Mouse (Mus musculus) adrenal gland, postnatal 14 days (tissue): Measurements from ENCODE around the gene Castor1. TPM values are rescaled to one million over a fixed set of nuclear protein-coding genes. Genes with fewer than 3 reads are reported as not detected.

ENCODE experiments used
- DNase-seq: peaks from one replicate; pipeline ENCODE4 v3.0.0; 2021; ENCODE audit warnings: mixed read lengths
- total RNA-seq: library from RNA; stranded (reverse); gene quantifications from 2 replicates; pipeline ENCODE4 v1.2.3, GENCODE M21; 2021

Gene Castor1
- total RNA-seq, 1 experiment from 2014 or later = 6.1 TPM

DNA sequence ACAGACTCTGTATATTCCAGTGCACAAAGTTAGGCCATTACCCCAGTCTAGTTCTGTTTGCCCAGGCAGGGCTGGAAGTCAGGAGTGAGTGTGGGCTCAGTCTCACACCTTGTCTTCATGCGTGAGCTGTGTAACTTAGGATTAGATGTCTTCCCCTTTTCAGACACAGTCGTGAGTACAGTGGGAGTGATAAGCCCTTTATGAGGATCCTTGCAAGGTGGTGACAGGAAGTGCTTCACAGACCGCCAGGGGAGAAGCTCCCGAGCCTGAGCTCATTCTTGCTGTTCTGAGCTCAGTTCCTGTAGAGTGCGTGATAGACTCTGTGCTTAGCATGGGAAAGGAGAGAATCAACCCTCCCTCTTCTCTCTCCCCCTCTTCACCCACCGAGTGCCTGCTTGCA is 11.5 kb upstream of the Castor1 start:
- DNase-seq = no peak

DNA sequence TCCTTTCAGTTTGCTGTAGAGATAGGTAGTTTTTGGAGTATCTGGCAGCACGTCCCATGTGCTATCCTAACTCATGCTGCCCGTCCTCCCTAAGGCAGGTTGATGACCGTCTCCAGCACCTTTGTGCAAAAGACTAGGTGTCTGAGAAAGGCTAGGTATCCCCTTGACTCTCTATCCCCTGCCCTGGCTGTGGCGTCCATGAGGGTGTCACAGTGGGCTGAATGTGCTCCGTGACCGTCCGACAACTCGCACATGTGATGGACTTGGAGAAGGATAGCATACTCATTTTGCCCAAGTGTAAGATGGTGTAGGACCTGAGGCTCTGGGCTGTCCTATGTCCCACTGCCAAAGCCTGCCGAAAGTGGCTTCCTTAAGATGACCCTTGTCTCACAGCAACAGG is 10.4 kb upstream of the Castor1 start:
- DNase-seq = no peak

- no peak for DNase-seq
These were observed 8.5 kb upstream of the Castor1 start for GRCm38 (mm10) chr11:4209556-4209955.

GRCm38 (mm10) chr11:4210786-4211185 is 7.2 kb upstream of the Castor1 start:
- peak; percentile 71 for DNase-seq

DNA sequence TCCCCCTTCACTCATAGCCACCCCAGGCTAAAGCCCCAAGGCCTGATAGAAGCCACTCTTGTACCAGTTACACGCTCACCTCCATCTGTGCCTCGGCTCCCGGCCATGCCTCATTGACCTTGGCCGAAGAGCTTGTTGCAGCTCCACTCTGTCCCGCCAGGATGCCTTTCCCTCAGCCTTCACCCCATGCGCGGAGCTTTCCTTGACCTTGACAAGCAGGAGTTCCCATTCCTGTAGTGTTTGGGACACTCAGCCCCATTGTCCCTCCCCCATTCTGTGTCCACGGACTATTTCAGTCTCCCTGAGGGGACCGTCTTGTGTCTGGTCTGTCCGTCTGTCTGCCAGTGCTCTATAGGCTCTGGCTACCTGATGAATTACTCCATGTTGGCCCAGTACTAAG is 4.9 kb upstream of the Castor1 start:
- peak; percentile 46 for DNase-seq

- DNase-seq = no peak
These were observed 3.5 kb upstream of the Castor1 start for GRCm38 (mm10) chr11:4214572-4214971.

- no peak for DNase-seq
These were observed 3.0 kb upstream of the Castor1 start for GRCm38 (mm10) chr11:4215061-4215460.

DNA sequence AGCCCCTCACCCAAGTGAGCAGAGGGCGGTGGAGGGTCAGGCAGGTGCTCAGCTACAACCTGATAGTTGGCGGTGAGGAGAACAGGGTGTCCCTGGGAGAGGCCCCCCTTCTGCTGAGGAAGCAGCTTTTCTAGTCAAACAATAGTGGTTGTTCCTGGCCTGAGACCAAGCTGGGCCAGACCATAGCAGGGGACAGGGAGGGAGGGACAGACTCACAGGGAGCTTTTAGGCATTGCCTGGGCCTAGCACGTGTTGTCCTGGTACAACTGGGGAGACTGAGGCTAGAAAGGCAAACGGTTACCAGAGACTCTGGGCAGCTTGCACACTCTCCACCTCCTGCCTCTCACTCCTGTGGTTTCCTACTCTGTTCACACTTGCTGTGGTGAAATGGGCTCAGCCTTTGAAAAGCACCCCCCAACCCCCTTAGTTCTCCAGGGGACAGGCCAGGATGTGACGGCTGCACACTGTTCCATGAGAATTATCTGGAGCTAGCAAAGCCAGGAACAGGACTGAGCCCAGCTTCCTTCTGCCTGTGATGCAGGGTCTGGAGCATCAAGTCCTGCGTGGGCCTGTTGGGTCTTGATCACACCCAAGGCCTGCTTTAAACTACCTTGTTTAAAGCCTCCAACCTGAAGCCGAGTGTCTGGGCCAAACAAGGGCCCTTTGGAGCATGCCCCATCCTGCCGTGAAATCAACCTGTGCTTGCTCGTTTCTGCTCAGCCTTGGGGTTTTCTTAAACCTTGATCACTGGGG is 1.6 kb upstream of the Castor1 start:
- peak; percentile 63 for DNase-seq

- DNase-seq = no peak
These were observed 612 bp downstream of the Castor1 start for GRCm38 (mm10) chr11:4218637-4219036.

GRCm38 (mm10) chr11:4219317-4219751 is 1.3 kb downstream of the Castor1 start:
- peak; percentile 86 for DNase-seq

- DNase-seq = peak; percentile 9
These were observed 1.9 kb downstream of the Castor1 start for GRCm38 (mm10) chr11:4219908-4220307.

DNA sequence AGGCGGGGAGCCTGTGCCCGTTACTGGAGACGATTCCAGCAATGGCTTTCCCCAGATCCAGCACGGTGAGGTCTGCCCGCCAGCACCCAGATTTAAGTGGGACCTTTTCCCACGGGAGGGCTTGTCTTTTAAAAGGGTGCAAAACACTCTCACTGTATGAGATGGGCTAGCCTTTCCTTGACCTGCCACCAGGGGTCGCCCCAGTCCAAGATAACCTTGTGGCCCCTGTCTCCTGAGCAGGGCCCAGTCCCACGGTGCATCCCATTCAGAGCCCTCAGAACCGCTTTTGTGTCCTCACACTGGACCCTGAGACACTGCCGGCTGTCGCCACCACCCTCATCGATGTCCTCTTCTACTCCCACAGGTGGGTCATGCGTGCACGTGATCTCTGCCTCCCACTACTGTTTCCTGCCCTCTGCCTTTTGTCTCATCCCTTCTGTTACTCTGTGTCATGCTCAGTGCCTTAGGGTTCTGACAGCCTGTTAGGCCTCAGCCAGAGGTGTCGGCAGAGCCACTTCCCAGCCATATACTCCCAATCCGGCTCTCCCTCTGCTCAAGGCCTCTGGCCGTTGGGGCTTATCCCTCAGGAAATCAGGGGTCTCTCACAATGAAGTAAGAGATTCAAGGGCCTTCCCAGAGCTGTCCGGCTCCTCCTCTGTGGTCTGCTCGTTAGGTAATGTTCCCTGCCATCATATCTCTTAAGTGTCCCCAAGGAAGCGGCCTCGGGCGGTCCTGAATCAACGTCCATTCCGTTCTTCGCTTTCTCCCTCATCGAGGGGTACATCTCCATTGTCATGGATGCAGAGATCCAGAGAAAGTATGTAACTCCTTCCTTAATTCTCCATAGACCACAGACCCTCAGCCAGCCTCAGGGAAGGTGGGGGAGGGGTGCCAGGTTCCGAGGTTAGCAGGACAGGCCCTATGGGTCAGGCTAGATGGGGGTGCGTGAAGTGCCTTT is 2.7 kb downstream of the Castor1 start:
- DNase-seq = peak; percentile 93

DNA sequence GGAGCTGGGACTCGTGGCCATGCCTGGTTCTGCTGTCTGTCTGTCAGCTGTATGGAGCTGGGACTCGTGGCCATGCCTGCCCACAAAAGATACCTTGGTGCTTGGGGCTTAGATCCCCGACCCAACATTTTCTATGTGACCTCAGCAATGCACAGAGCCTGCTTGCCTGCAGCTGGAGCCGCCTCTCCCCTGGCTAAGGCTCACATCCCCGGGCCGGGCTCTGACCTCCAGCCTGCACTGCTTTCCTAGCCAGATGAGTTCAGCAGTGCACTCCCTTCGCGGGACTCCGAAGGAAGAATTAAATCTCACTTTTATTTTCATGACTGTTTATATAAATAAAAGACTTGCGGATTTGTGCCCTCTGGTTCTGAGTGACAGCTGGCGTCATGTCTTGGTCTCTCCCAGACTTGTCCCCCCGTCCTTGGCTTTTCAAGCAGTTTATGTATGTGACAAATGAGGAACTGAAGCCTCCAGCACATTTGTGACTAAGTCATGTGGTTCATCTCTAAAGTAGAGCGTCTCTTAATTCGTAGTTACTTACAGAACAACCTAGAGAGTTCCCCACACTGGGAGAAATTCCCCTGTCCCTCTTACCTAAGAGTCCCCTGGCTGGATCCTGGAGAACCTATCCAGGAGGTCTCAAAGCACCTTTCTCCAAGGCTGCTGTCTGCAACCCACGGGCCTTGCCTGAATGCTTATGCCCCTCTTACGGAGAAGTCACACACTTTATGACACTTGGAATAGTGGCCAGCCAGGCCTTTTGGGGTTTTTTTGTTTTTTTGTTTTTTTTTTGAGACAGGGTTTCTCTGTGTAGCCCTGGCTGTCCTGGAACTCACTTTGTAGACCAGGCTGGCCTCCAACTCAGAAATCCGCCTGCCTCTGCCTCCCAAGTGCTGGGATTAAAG is 4.3 kb downstream of the Castor1 start:
- peak; percentile 47 for DNase-seq

DNA sequence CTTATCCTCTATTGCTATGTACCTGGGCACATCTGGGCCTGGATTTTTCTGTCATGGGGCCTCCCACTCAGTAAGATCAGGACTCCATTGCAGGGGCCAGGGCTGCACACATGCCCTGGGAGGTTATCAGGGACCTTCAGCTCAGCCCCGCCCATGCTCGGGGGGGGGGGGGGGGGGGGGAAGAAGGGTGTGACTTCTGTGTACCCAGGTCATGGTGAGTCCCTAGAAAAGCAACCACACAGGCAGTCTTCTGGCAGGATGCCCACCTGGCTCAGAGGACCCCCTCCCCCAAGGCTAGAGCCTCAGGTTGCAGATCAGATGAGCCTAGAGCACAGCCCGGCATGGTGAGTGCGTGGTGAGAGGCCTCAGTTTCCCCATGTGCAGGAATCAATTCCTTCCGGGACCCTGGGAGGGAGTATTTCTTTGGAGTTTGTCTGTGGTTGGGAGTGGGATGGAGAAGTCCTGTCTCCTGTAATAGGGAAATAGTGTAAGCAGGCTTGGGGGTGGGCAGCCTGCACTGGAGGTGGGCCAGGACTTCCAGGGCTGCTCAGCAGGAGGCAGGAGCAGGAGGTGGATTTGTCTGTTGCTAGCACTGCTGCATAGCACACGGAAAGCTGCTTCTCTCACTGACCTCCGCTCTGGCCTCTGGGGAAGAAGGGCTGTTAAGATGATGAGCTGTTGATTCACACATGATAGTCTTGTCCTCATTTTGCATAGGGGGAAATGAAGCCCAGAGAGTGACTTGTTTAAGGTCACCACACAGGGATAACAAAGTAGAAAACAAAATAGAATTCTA is 5.6 kb downstream of the Castor1 start:
- no peak for DNase-seq

DNA sequence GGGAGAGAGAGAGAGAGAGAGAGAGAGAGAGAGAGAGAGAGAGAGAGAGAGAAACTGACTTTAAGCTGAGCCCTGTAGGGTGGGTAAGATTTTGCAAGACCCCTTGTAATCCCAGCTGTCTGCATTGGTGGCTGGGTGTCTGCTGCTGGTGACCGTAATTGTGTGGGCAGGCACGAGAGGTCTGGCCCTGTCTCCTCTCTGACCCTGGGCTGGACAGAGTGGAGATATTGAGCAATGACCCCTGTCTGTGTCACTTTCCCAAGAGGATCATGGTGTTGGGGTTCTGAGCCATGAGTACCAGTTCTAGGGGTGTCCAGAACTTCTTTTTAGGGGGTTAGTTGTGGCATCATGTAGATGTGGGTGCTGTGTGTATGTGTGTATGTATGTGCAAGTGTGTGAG is 6.2 kb downstream of the Castor1 start:
- DNase-seq = peak; percentile 47

- no peak for DNase-seq
These were observed 8.7 kb downstream of the Castor1 start for GRCm38 (mm10) chr11:4226569-4227325.

- DNase-seq = peak; percentile 79
These were observed 10.4 kb downstream of the Castor1 start for GRCm38 (mm10) chr11:4228463-4228862.

GRCm38 (mm10) chr11:4229841-4230240 is 11.8 kb downstream of the Castor1 start:
- DNase-seq = peak; percentile 49

DNA sequence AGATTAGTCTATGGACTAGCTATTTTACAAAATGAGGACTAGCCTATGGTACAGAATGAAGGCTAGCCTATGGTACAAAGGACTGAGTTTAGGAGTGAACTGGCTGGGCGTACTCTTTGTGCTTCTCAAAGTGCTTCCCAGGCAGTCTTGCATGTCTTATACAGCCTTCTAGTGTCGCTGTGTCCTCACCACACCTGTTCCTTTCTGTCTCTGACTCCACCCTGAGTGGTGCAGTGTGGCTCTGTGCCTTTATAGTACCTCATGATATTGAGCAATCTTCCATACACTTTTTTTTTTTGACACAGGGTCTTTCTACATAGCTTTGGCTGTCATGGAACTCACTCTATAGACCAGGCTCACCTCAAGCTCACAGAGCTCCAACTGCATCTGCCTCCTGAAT is 13.4 kb downstream of the Castor1 start:
- DNase-seq = no peak

- DNase-seq = no peak
These were observed 14.6 kb downstream of the Castor1 start for GRCm38 (mm10) chr11:4232644-4233043.
